Mouse (Mus musculus): Measurements from ENCODE around the gene Pigw.

The Pigw gene

DNA sequence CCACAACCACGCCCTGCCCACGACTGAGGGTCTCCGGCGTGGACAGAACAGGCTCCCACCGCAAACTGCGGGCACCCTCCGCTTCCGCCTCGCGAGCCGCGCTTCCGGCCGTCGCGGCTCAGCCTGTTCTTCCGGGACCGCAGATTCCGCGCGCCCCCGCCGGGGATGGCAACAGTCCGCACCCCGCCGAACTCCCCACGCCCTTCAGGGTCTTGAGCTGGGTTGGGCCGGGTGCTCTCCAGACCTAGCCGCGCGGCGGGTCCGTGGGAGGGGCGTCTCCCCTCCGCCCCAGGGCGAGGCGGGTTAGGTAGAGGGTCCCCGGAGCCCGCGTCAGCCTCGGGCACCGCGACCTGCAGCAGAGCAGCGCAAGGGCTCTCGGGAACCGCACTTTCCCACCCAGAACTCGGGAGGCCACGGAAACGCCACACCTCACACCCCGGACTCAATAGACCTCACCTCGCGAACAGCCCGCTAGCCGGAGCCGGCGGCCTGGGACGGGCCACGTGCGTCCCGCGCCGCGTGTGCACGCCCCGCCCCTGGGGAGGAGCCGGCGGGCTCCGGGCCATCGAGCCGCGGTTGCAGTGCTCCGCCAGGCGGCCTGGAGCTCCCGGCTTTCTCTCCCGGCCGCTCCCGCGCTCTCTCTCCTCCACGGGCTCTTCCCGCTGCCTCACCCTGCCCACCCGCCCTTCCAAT is at the start of gene Pigw, which contains the start of gene Myo19:
Pigw (minus strand) TSS at position 514 of the 693 bp plus-strand sequence.
Myo19 (plus strand) TSS at position 377 of the 693 bp plus-strand sequence.
- DNase-seq (ENCODE audit: low spot score in 2 of 2), result peak; percentile 53 to 58

DNA sequence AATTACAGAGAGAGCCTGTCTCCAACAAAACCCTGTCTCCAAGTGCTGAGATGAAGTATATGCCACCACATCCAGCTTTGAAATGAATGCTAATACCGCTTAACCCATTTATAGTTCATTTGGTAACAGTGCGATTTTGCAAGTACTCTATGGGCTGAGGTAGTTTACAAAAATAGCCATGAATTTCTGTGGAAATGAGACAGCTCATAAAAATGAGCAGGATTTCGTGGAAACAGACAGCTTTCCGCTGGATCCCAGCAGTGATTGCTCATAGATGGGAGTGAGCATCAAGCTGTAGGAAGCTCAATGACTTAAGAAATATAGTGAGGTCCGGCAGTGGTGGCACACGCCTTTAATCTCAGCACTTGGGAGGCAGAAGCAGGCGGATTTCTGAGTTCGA is 40.9 kb upstream of the Pigw start:
- DNase-seq (ENCODE audit: low spot score in 2 of 2), result no peak

DNA sequence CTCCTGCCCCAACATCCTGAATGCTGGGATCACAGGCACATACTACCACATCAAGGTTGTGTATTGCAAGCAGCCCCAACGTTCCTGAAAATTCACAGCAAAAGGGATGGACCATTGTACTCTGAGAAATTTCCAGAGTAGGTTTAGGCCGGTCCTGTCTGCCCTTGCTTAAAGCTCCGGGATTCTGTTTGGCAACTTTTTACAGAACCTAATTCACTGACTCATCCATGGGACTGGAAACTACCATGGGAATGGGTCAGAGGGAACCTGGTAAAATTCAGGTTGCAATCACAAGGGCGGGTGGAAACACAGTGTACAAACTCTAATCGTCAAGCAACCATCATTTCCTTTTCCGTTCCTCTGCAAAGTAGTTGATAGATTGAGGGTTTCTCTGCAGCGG is 39.9 kb upstream of the Pigw start:
- no peak for DNase-seq (ENCODE audit: low spot score in 2 of 2)

GRCm38 (mm10) chr11:84919276-84919675 is 39.2 kb upstream of the Pigw start:
- DNase-seq (ENCODE audit: low spot score in 2 of 2), result no peak

GRCm38 (mm10) chr11:84918425-84918824 is 38.3 kb upstream of the Pigw start:
- peak; percentile 84 to 89 for DNase-seq (ENCODE audit: low spot score in 2 of 2)

DNA sequence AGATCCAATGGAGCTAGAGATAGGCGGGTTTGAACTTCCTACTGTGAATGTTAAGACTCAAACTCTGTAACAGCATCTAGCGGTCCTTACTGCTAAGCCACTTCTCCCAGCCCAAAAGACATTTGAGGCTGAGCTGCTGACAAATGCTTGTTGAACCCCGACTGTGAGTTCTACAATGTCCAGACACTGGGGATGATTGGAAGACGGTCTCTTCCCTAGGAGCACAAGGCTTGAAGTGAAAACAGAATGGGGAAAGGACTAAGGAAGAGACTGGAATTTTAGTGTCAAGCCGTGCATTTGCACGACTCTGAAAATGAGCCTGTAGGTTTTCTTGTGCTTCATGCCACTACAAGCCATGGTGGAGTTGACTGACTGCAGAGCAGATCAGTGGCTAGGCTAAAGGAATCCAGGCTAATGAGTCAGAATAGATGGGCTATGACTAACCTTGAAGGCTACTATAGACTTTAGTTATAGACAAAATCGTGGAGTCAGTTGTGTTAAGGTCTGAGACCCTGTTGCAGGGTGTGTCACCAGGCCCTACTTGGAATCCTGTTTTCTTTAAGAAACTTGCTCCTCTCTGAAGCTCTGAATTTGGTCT is 36.7 kb upstream of the Pigw start:
- DNase-seq (ENCODE audit: low spot score in 2 of 2), result no peak

DNA sequence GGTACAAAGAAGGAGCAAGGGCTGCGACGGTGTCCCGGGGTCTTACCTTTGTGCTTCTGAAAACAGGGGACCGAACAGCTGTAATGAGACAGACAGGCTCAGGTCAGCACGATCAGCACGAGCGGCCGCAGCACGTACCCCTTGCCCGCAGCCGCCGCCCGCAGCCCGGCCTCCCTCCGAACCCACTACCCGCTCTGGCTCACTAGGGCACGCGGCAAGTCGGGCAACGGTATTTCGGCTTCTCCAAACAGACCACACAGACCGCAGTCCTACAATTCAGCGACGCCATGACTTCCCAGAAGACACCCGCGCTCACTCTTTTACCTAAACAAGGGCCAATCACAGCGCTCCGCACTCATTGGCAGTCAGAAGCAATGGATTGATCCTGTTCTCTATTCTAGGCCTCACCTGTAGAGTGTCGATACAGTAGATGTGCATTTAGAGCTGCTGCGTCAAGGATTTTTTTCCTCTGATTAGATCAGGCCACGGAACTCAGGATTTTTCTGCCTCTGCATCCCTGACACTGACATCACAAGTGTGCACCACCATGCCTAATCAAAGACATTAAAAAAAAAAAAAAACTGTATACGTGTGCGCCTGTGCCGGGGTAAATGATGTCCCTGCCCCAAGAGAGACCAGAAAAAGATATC is 36.1 kb upstream of the Pigw start, which contains the start of gene Znhit3:
Znhit3 (minus strand) TSS at position 314 of the 650 bp plus-strand sequence.
- peak; percentile 70 to 81 for DNase-seq (ENCODE audit: low spot score in 2 of 2)

GRCm38 (mm10) chr11:84914673-84915072 is 34.6 kb upstream of the Pigw start:
- no peak for DNase-seq (ENCODE audit: low spot score in 2 of 2)

DNA sequence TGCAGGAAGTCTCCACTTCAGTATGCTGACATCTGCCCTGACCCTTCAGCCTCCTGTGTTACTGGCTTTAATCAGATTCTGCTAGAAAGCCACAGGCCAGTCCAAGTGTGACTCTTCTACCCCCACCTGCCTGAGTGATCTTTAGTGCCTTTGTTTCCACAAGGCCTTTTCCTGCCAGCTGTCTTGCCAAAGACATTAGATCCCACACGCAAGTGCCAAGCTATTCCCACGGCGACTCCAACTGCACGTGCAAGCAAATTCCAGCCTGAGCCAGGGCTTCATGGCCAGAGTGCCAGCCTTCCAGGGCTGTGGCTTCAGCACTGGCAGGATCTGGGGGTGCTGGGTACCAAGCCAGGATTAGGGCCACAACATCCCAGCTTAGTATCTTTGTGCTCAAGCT is 30.3 kb upstream of the Pigw start:
- DNase-seq (ENCODE audit: low spot score in 2 of 2), result no peak

GRCm38 (mm10) chr11:84908480-84908879 is 28.4 kb upstream of the Pigw start:
- DNase-seq (ENCODE audit: low spot score in 2 of 2), result no peak

- no peak for DNase-seq (ENCODE audit: low spot score in 2 of 2)
Measured at GRCm38 (mm10) chr11:84907081-84907480, 27.0 kb upstream of the Pigw start.

- no peak for DNase-seq (ENCODE audit: low spot score in 2 of 2)
Measured at GRCm38 (mm10) chr11:84904597-84905144, 24.6 kb upstream of the Pigw start.

DNA sequence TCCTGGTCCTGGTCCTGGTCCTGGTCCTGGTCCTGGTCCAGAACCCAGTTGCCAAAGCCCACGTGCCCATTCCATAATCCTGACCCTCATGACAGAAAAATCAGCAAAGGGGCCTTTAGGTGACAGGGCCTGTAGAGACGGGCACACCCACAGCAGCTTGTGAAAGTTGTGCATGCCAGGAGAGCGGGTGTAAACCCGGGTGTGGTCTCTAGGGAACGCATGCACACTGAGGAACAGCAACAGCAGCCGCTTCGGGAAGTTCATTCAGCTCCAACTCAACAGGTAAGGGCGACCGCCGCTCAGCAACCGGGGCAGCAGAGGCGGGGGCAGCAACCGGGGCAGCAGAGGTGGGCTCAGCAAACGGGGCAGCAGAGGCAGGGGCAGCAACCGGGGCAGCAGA is 13.0 kb upstream of the Pigw start:
- DNase-seq (ENCODE audit: low spot score in 2 of 2), result no peak

DNA sequence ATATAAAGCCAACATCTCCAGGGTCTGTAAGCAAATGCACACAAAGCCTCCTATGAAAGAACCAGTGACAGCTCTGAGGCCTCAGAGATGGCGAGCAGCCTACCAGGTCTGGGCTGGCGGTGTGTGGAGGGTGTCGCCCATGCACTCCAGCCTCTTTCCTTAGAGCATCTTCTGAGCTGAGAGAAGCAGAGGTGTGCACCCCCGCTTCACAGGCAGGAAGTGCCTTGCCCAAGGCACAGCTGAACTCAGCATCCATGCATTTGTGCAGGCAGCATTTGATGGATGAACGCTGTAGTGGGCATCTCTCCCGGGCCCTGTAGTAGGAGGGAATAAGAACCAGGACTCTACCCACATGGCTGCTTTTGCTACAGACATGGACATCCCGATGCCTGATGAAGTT is 11.6 kb upstream of the Pigw start:
- no peak for DNase-seq (ENCODE audit: low spot score in 2 of 2)

GRCm38 (mm10) chr11:84889492-84889891 is 9.4 kb upstream of the Pigw start:
- no peak for DNase-seq (ENCODE audit: low spot score in 2 of 2)

- DNase-seq (ENCODE audit: low spot score in 2 of 2), result no peak
Measured at GRCm38 (mm10) chr11:84888025-84888424, 7.9 kb upstream of the Pigw start.

DNA sequence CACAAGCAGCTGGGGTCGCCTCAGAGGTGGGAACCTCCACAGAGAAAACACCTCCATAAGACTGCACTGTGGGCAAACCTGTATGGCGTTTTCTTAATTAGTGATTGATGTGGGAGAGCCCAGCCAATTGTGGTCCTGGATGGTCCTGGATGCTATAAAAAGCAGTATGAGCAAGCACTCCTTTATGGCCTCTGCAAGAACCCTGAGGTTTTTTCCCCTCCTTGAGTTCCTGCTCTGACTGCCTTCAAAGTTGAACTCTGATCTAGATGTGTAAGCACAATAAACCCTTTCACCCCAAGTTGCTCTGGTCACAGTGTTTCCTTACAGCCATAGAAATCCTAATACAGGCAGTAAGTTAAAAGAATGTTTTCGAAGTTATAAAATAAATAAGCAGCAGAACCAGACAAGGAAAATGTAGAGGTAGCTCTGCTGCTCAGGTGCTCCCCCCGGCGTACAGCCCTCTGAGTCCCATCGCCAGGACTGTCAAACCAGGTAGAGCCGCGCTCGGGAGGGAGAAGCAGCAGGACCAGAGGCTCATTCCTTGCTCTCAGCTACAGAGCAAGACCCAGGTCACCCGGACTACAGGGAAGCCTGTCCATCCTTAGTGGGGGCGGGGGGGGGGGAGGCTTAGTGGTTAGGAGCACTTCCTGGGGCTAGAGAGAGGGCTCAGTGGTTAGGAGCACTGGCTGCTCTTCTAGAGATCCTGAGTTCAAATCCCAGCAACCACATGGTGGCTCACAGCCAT is 6.9 kb upstream of the Pigw start:
- DNase-seq (ENCODE audit: low spot score in 2 of 2), result no peak

GRCm38 (mm10) chr11:84886236-84886635 is 6.2 kb upstream of the Pigw start:
- no peak for DNase-seq (ENCODE audit: low spot score in 2 of 2)

DNA sequence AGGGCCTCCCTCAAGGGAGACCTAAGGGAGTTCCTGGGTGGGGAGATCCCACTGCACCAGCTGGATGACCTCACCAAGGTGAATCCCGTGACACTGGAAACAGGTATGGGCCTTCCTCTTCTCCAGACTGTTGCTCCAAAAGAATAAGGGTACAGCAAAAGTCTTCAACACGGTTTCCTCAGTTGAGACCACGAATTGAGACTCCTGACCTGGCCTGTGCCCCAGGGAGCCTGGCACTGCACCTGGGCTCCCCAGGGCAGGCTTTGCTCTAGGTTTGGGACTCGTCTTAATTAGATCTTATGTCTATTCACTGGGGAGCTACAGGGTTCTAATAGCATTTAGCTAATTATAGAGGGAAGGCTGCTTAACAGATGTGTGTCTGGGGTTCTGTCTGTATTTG is 5.2 kb upstream of the Pigw start:
- no peak for DNase-seq (ENCODE audit: low spot score in 2 of 2)

GRCm38 (mm10) chr11:84882346-84882745 is 2.3 kb upstream of the Pigw start:
- DNase-seq (ENCODE audit: low spot score in 2 of 2), result no peak

- DNase-seq (ENCODE audit: low spot score in 2 of 2), result no peak
Measured at GRCm38 (mm10) chr11:84880971-84881370, 886 bp upstream of the Pigw start.

DNA sequence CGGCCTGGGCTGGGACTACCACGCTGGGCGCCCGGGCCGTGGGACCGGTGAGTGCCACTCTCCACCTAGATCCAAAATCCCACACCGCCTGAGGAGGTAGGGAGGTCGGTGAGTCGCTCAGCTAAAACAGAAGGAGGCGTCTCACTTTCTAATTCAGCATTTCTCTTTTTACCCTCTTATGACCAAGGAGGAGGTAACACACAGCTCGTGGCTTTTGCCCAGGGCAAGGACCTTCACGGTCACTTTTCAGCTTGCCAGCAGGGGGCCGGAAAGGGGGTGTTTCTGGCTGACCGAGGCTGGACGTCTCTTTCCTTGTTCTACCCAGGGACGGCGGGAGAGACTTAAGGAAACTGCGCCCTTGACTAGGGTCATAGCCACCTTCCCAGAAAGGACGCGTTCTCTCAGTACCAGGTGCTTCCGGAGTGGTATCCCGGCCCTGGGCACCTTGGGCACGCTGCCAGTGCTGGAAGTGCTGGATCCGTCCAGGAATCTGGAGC is 428 bp upstream of the Pigw start:
- DNase-seq (ENCODE audit: low spot score in 2 of 2), result peak in 1 of 2 experiments; percentile 15
